20 mouse cellular contexts compared by ENCODE assay signal in genomic region chr5:131857976-131858375, GRCm38 (mm10).
"Had no signal": no experiment of that assay in that cellular context is flagged by ENCODE, and none has a peak within 500 bp of the region (broad histone marks: within the 10 kb centered on the region; RNA-seq: fewer than 3 reads in every experiment).

No protein-coding gene starts in this region.

- H3K4me2 ChIP-seq: kidney, embryonic 15.5 days; limb, embryonic 13.5 days; liver, embryonic 12.5 days; liver, embryonic 15.5 days; lung, embryonic 15.5 days; midbrain, embryonic 11.5 days had no signal

- H3K36me3 ChIP-seq: kidney, embryonic 15.5 days; limb, embryonic 10.5 days; limb, embryonic 13.5 days; liver, embryonic 12.5 days; liver, embryonic 15.5 days; lung, embryonic 15.5 days had no signal

- H3K4me1 ChIP-seq: liver, embryonic 12.5 days; liver, embryonic 15.5 days had no signal

- H3K27me3 ChIP-seq: kidney, embryonic 15.5 days; liver, embryonic 12.5 days; liver, embryonic 15.5 days; lung, embryonic 15.5 days had no signal

- H3K27ac ChIP-seq: kidney, embryonic 15.5 days; limb, embryonic 10.5 days; limb, embryonic 13.5 days; liver, embryonic 12.5 days; liver, embryonic 15.5 days; lung, embryonic 15.5 days; stomach, postnatal 0 days had no signal

- DNase-seq: kidney, adult 8-10 months; kidney, postnatal 10 days; kidney, postnatal 36 days; liver; lung, adult 18-20 months; lung, postnatal 10 days; lung, postnatal 36 days; midbrain, embryonic 14.5 days; thymus, adult 2 months; thymus, postnatal 14 days; thymus, postnatal 4 days had no signal

- H3K4me3 ChIP-seq: kidney, embryonic 15.5 days; limb, embryonic 10.5 days; limb, embryonic 13.5 days; liver, embryonic 12.5 days; liver, embryonic 15.5 days; lung, embryonic 15.5 days; megakaryocyte, embryonic 14.5 days had no signal

- H3K9ac ChIP-seq: kidney, embryonic 15.5 days; limb, embryonic 13.5 days; liver, embryonic 12.5 days; liver, embryonic 15.5 days; lung, embryonic 15.5 days had no signal

- H3K9me3 ChIP-seq: kidney, embryonic 15.5 days; limb, embryonic 10.5 days; limb, embryonic 13.5 days; liver, embryonic 12.5 days; liver, embryonic 15.5 days; lung, embryonic 15.5 days; megakaryocyte, embryonic 14.5 days had no signal

- ATAC-seq: liver, embryonic 12.5 days had no signal
